Mouse (Mus musculus) heart, adult 2 months (tissue): ENCODE results near the gene Srek1. TPM values are rescaled to one million over a fixed set of nuclear protein-coding genes. Genes with fewer than 3 reads are reported as not detected.

ENCODE experiments used
- DNase-seq, 2 experiments: peaks; one replicate each; pipeline ENCODE4 v3.0.0; 2021
- H3K27ac ChIP-seq: fragments of 200-600 bp; 2 replicates; pipeline ENCODE4 v1.8.1; 2022
- H3K27me3 ChIP-seq: fragments of 200-500 bp; 2 replicates; pipeline ENCODE4 v1.6.1; 2012; ENCODE audit warnings: mild to moderate bottlenecking, low read length, inconsistent platforms, mixed read lengths; ENCODE audit not compliant: control insufficient read depth, insufficient read depth
- H3K36me3 ChIP-seq: fragments of 200-500 bp; 2 replicates; pipeline ENCODE4 v1.6.1; 2012; ENCODE audit warnings: low read length, inconsistent platforms; ENCODE audit not compliant: control insufficient read depth, insufficient read depth
- H3K4me1 ChIP-seq: fragments of 200-500 bp; 2 replicates; pipeline ENCODE4 v1.6.1; 2011; ENCODE audit warnings: low read length; ENCODE audit not compliant: control insufficient read depth, insufficient read depth
- H3K4me3 ChIP-seq: fragments of 200-600 bp; 2 replicates; pipeline ENCODE4 v1.8.1; 2022
- H3K79me2 ChIP-seq: fragments of 200-500 bp; replicated peaks from 2 replicates; pipeline ENCODE4 v1.6.1; 2012; ENCODE audit warnings: mild to moderate bottlenecking, inconsistent platforms, low read length, moderate library complexity, mixed read lengths; ENCODE audit not compliant: control insufficient read depth, insufficient read depth
- H3K9ac ChIP-seq: fragments of 200-500 bp; 2 replicates; pipeline ENCODE4 v1.6.1; 2012; ENCODE audit warnings: low read depth, mild to moderate bottlenecking, control low read depth, inconsistent platforms, low read length, mixed read lengths
- CTCF ChIP-seq: fragments of 200-600 bp; IDR thresholded peaks from 2 replicates; pipeline ENCODE4 v1.8.1; 2022; ENCODE audit warnings: antibody characterized with exemption, mild to moderate bottlenecking, moderate library complexity
- EP300 ChIP-seq: fragments of 200-500 bp; IDR thresholded peaks from 2 replicates; pipeline ENCODE4 v1.6.1; 2011; ENCODE audit warnings: low read depth, low read length, control low read depth; ENCODE audit not compliant: insufficient read depth
- POLR2A ChIP-seq: fragments of 200-500 bp; IDR thresholded peaks from 2 replicates; pipeline ENCODE4 v1.6.1; 2011; ENCODE audit warnings: mild to moderate bottlenecking, low read depth, low read length, control low read depth; ENCODE audit not compliant: insufficient read depth
- WGBS: fragments of 180-500 bp; shearing (Covaris S2); methylation state at CpG from one replicate; pipeline ENCODE4 v1.1.7; 2018; 5-methylcytosine and 5-hydroxymethylcytosine counted together
- intact Hi-C: fragments of 180-260 bp; cut with DNase I; formaldehyde crosslinking; loops from one replicate; pipeline ENCODE4 v1.15.1; 2025
- polyA plus RNA-seq: library from polyadenylated mRNA; depleted of rRNA; stranded (reverse); fragments of >200 nt; gene quantifications from 2 replicates; pipeline ENCODE4 v1.2.3, GENCODE M21; 2012
- total RNA-seq, 2 experiments: library from RNA; stranded (reverse); gene quantifications; 2 replicates each; pipeline ENCODE4 v1.2.3; 2021

The Srek1 gene
- total and polyA plus RNA-seq, 3 experiments: 17.5 to 20.0 (median 17.5) TPM

GRCm38 (mm10) chr13:103777126-103777525 is 2.7 kb upstream of the Srek1 start:
- no peak for TF ChIP-seq CTCF
- no peak for TF ChIP-seq POLR2A
- TF ChIP-seq EP300: no peak
- Histone ChIP-seq H3K4me3 (no peak overlapping the region), H3K4me1 (peaks cover 4% of the 10 kb centered on the region), H3K79me2 (peaks cover 1% of the 10 kb centered on the region; the same call in 1 of the 2 replicates), H3K27ac (no peak overlapping the region), H3K9ac (no peak overlapping the region), H3K36me3 (peaks cover 7% of the 10 kb centered on the region; the same call in 1 of the 2 replicates), H3K27me3 (no peaks in the 10 kb centered on the region)
- intact Hi-C loops: no loop called here
- 65% methylated on average over 8 of the region's 8 CpGs for whole genome bisulfite sequencing
- no peak for DNase-seq

DNA sequence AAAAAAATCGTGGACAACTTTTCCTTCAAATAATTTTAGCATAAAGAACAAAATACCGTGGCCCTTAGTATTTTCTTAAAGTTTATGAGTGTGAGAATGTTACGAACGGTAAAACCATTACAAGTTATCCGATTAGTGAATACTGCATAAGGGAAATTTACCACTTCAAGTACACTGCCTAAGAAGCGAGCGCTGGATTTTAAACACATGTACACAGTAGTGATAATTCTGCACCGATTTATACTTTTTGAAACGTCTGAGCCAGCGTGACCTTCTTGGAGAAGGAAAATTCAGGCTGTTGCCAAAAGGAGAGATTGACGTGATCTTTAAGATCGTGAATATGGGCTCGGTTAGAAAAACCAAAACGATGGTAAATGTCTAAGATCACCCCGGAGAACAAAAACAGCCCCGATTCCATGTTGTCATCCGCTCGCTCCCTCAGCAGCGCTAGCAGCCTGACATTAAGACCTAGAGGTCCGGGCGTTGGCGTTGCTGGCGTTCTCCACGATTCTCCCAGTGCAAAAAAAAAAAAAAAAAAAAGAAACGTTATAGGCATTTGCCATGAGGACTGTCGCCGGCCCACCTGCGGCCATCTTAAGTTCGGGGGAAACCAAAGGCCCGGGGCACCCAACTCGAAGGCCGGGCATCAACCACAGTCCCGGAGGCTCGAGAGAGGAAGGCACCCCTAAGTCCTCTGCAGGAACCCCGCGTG is 845 bp downstream of the Srek1 start:
- peaks cover 13% of the 10 kb centered on the region for H3K36me3 ChIP-seq
- peak overlapping the region; percentile 94 for H3K9ac ChIP-seq
- intact Hi-C loops: loop anchor here (2.0 kb wide), 1 partner anchor 145 kb away; no protein-coding TSS in a partner anchor
- H3K27ac ChIP-seq: peak overlapping the region; percentile 97
- no peak for DNase-seq
- peak overlapping the region; percentile 89 for H3K4me3 ChIP-seq
- H3K79me2 ChIP-seq: peaks cover 1% of the 10 kb centered on the region; the same call in 1 of the 2 replicates
- under 1% methylated on average over 36 of the region's 36 CpGs for WGBS
- H3K27me3 ChIP-seq: no peaks in the 10 kb centered on the region
- TF ChIP-seq POLR2A (no peak), EP300 (no peak), CTCF (no peak)
- peaks cover 4% of the 10 kb centered on the region for H3K4me1 ChIP-seq

- no peak for DNase-seq
- Histone ChIP-seq H3K9ac (no peak overlapping the region), H3K79me2 (peaks cover 1% of the 10 kb centered on the region; the same call in 1 of the 2 replicates), H3K36me3 (peaks cover 14% of the 10 kb centered on the region), H3K27ac (peak overlapping the region; percentile 97), H3K4me1 (peaks cover 4% of the 10 kb centered on the region), H3K27me3 (no peaks in the 10 kb centered on the region), H3K4me3 (peak overlapping the region; percentile 89)
- no peak for TF ChIP-seq CTCF
- no peak for TF ChIP-seq EP300
- no peak for TF ChIP-seq POLR2A
- 26% methylated on average over 5 of the region's 5 CpGs for WGBS
- intact Hi-C loops: no loop called here
Observed at GRCm38 (mm10) chr13:103772917-103773316, 1.5 kb downstream of the Srek1 start.

DNA sequence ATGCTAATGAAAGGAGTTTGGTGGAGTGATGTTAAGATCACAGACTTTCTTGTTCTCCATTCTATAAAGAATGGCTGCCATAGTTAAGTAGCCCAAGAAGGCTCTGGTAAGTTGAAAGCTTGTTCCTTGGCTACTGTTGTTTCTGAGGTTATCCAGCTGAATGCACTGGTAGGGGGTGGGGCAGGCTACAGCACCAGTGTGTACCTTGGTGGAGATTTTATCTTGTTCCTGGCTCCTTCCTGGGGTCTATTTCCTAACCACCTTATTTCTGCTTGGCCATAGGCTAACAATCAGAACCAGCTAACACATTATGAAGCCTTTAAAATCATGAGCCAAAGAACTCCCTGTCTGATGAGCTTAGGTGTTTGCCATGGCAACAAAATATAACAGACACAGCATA is 3.6 kb downstream of the Srek1 start:
- no peaks in the 10 kb centered on the region for H3K27me3 ChIP-seq
- no peak for TF ChIP-seq POLR2A
- no peak for TF ChIP-seq EP300
- TF ChIP-seq CTCF: no peak
- H3K79me2 ChIP-seq: peaks cover 1% of the 10 kb centered on the region; the same call in 1 of the 2 replicates
- H3K36me3 ChIP-seq: peaks cover 15% of the 10 kb centered on the region
- peaks cover 4% of the 10 kb centered on the region for H3K4me1 ChIP-seq
- no peak overlapping the region for H3K27ac ChIP-seq
- no peak overlapping the region for H3K9ac ChIP-seq
- no peak for DNase-seq
- H3K4me3 ChIP-seq: no peak overlapping the region
- intact Hi-C loops: no loop called here

- no peak overlapping the region for H3K4me3 ChIP-seq
- 32% methylated on average over 5 of the region's 5 CpGs for WGBS
- peaks cover 17% of the 10 kb centered on the region for H3K36me3 ChIP-seq
- no peak for TF ChIP-seq EP300
- no peak for TF ChIP-seq POLR2A
- no peak for DNase-seq
- H3K4me1 ChIP-seq: peaks cover 2% of the 10 kb centered on the region
- no peak overlapping the region for H3K27ac ChIP-seq
- H3K27me3 ChIP-seq: no peaks in the 10 kb centered on the region
- intact Hi-C loops: no loop called here
- H3K79me2 ChIP-seq: peaks cover 1% of the 10 kb centered on the region; the same call in 1 of the 2 replicates
- no peak overlapping the region for H3K9ac ChIP-seq
Observed at GRCm38 (mm10) chr13:103767935-103768334, 6.5 kb downstream of the Srek1 start.

- Histone ChIP-seq H3K9ac (no peak overlapping the region), H3K4me3 (no peak overlapping the region), H3K36me3 (peaks cover 5% of the 10 kb centered on the region; the same call in 1 of the 2 replicates), H3K27me3 (no peaks in the 10 kb centered on the region), H3K4me1 (no peaks in the 10 kb centered on the region), H3K27ac (no peak overlapping the region), H3K79me2 (no peaks in the 10 kb centered on the region; the same call in 1 of the 2 replicates)
- DNase-seq: no peak
- TF ChIP-seq CTCF (no peak), EP300 (no peak), POLR2A (no peak)
- intact Hi-C loops: no loop called here
- 38% methylated on average over 1 of the region's 1 CpGs for WGBS
Observed at GRCm38 (mm10) chr13:103763640-103764039, 10.8 kb downstream of the Srek1 start.
